Mouse (Mus musculus): ENCODE data around the gene Elof1. TPM values are rescaled to one million over a fixed set of nuclear protein-coding genes. Genes with fewer than 3 reads are reported as not detected.

Gene Elof1
- total RNA-seq, 2 experiments from 2014 or later, result 35.0 to 39.5 TPM

GRCm38 (mm10) chr9:22134246-22134890 is 17.4 kb upstream of the Elof1 start:
- no peak for DNase-seq
- Histone ChIP-seq H3K27ac (no peak overlapping the region), H3K4me3 (no peak overlapping the region)
- intact Hi-C loops (cut with DNase I), result no loop called here
- no peak for TF ChIP-seq CTCF (IDR thresholded peaks at IDR 0.05)

- no peak for DNase-seq
- H3K27ac ChIP-seq, result no peak overlapping the region
- no peak overlapping the region for H3K4me3 ChIP-seq
- intact Hi-C loops (cut with DNase I), result no loop called here
- TF ChIP-seq CTCF (IDR thresholded peaks at IDR 0.05), result no peak
These were observed 15.2 kb upstream of the Elof1 start for GRCm38 (mm10) chr9:22132220-22132619.

DNA sequence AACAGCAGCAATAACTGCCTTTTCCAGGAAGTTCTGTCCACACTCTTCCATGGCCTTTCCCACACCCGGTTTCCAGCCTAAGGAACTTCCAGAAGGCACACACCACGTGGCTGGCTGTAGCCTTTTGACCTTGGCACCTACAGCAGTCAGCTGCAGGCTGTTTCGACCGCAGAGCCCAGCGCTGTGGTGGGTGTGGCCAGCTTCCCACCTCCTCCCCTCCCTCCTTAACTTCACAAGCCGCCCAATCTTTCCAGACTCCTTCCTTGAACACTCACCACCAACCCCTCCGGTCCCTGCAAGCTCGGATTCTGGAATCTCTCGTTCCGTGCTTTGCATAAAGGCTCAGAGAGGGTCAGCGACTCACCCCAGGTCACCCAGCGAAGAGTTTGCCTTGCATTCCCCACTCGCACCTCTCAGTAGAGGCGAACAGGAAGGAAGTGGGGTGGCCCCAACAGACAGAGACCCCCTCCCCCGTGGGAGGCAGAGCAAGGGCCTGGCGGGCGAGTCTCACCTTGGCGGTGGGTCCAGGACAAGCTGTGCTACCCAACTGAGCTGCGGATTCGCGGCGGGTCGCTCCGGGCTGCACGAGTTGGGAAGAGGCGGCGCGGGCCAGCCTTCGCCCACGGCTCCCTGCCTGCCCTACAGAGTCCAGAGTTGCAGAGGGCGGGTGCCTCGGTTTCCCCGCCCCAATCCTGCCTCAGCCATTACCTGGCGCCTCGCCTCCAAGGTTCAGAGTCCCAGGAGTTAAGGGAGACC is 14.4 kb upstream of the Elof1 start:
- DNase-seq, result peak; percentile 54
- Histone ChIP-seq H3K4me3 (peak overlapping the region; percentile 61), H3K27ac (no peak overlapping the region)
- no peak for TF ChIP-seq CTCF (IDR thresholded peaks at IDR 0.05)
- intact Hi-C loops (cut with DNase I), result no loop called here

- intact Hi-C loops (cut with DNase I), result no loop called here
- H3K27ac ChIP-seq, result no peak overlapping the region
- no peak for TF ChIP-seq CTCF (IDR thresholded peaks at IDR 0.05)
- peak; percentile 37 for DNase-seq
- no peak overlapping the region for H3K4me3 ChIP-seq
These were observed 8.5 kb upstream of the Elof1 start for GRCm38 (mm10) chr9:22125246-22126027.

DNA sequence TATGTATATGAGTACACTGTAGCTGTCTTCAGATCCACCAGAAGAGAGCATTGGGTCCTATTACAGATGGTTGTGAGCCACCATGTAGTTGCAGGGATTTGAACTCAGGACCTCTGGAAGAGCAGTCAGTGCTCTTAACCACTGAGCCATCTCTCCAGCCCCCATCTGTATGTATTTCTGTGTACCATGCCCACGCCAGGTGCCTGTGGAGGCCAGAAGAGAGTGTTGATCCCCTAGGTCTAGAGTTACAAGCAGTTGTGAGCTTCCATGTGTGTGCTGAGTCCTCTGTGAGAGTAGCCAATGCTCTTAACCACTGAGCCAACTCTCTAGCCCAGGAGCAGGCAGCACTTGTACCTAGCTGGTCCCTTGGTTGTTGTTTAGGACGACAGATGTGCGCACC is 7.2 kb upstream of the Elof1 start:
- DNase-seq, result no peak
- intact Hi-C loops (cut with DNase I), result no loop called here
- Histone ChIP-seq H3K4me3 (no peak overlapping the region), H3K27ac (no peak overlapping the region)
- no peak for TF ChIP-seq CTCF (IDR thresholded peaks at IDR 0.05)

- TF ChIP-seq CTCF (IDR thresholded peaks at IDR 0.05), result no peak
- DNase-seq, result no peak
- no peak overlapping the region for H3K4me3 ChIP-seq
- H3K27ac ChIP-seq, result no peak overlapping the region
- intact Hi-C loops (cut with DNase I), result no loop called here
These were observed 6.2 kb upstream of the Elof1 start for GRCm38 (mm10) chr9:22123069-22123609.

GRCm38 (mm10) chr9:22122005-22122404 is 5.0 kb upstream of the Elof1 start:
- intact Hi-C loops (cut with DNase I), result no loop called here
- no peak for DNase-seq
- no peak overlapping the region for H3K4me3 ChIP-seq
- H3K27ac ChIP-seq, result no peak overlapping the region
- TF ChIP-seq CTCF (IDR thresholded peaks at IDR 0.05), result no peak

- intact Hi-C loops (cut with DNase I), result no loop called here
- no peak overlapping the region for H3K4me3 ChIP-seq
- no peak for TF ChIP-seq CTCF (IDR thresholded peaks at IDR 0.05)
These were observed 4.6 kb upstream of the Elof1 start for GRCm38 (mm10) chr9:22121545-22121944.

DNA sequence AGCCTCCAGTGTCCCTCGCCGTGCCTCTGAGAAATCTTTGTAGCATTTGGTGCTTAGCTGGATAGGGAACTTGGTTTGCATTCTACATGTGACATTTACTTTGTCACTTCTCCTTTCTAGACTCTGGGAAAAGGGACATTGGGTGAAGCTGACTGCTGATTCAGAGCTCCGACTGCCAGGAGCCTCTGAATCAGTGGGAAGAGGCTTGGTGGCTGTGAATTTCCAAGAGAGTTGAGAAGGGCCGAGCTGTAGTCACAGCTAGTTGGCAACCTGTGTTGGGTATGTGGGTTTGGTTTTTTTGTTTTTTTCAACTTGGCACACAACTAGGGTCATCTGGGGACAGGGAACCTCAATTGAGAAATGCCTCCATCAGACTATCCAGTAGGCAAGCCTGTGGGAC is 2.6 kb upstream of the Elof1 start:
- Histone ChIP-seq H3K27ac (no peak overlapping the region), H3K4me3 (no peak overlapping the region)
- no peak for TF ChIP-seq CTCF (IDR thresholded peaks at IDR 0.05)
- DNase-seq, result no peak
- intact Hi-C loops (cut with DNase I), result loop anchor here (5.0 kb wide), 1 partner anchor 38 kb away; the partner anchor contains the start of gene Pigyl

More at GRCm38 (mm10) chr9:22121545-22121944, 4.6 kb upstream of the Elof1 start:
- no peak overlapping the region for H3K27ac ChIP-seq
- DNase-seq, result no peak

- peak; percentile 43 for TF ChIP-seq CTCF (IDR thresholded peaks at IDR 0.05)
- peak overlapping the region; percentile 85 for H3K4me3 ChIP-seq
- intact Hi-C loops (cut with DNase I), result loop anchor here (2.0 to 5.0 kb wide), 2 partner anchors 39 to 47 kb away; partner anchors contain the start of genes Gm49318, Pigyl and Zfp653
These were observed 933 bp upstream of the Elof1 start for GRCm38 (mm10) chr9:22117754-22118456.

GRCm38 (mm10) chr9:22116086-22116485 is 886 bp downstream of the Elof1 start:
- TF ChIP-seq CTCF (IDR thresholded peaks at IDR 0.05), result no peak
- H3K27ac ChIP-seq, result peak overlapping the region; percentile 89; the same call in 1 of the 2 replicates
- intact Hi-C loops (cut with DNase I), result loop anchor here (2.0 to 5.0 kb wide), 2 partner anchors 41 to 45 kb away; partner anchors contain the start of genes Gm49318, Pigyl and Zfp653
- H3K4me3 ChIP-seq, result peak overlapping the region; percentile 85
- no peak for DNase-seq

More at GRCm38 (mm10) chr9:22117754-22118456, 933 bp upstream of the Elof1 start:
- H3K27ac ChIP-seq, result peak overlapping the region; percentile 89; the same call in 1 of the 2 replicates
- DNase-seq, result peak; percentile 41

DNA sequence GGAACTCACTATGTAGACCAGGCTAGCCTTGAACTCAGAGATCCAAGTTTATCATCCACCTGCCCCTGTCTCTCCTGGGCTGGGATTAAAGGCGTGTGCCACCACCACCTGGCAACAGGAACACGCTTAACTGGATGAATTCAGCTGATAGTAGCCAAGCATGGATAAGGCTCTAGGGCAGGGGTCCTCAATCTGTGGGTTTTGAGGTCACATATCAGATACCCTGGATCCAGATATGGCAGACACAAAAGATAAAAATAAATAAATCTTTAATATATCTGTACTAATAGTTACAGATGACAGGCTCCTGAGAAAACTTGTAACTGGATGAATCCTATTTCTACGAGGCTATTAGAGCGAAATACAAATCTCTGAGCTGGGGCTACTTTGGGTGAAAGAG is 1.3 kb downstream of the Elof1 start:
- no peak overlapping the region for H3K27ac ChIP-seq
- peak overlapping the region; percentile 85 for H3K4me3 ChIP-seq
- no peak for TF ChIP-seq CTCF (IDR thresholded peaks at IDR 0.05)
- intact Hi-C loops (cut with DNase I), result loop anchor here (2.0 to 5.0 kb wide), 2 partner anchors 42 to 45 kb away; partner anchors contain the start of genes Gm49318, Pigyl and Zfp653
- no peak for DNase-seq
